Mouse (Mus musculus): ENCODE results near the gene Camk2n2. TPM values are rescaled to one million over a fixed set of nuclear protein-coding genes. Genes with fewer than 3 reads are reported as not detected.

The Camk2n2 gene
- polyA plus RNA-seq, 1 experiment from 2014 or later, result 2.1 TPM

- no peak overlapping the region for H3K27ac ChIP-seq (ENCODE audit: low read length)
- H3K27me3 ChIP-seq (ENCODE audit: control insufficient read depth, insufficient read depth, low read length), result no peaks in the 10 kb centered on the region
- no peaks in the 10 kb centered on the region for H3K4me1 ChIP-seq (ENCODE audit: control insufficient read depth, insufficient read depth, low read length)
- no peaks in the 10 kb centered on the region for H3K9me3 ChIP-seq (ENCODE audit: control insufficient read depth, low read depth, low read length)
- H3K4me2 ChIP-seq (replicated peaks; ENCODE audit: low read depth, low read length), result no peak overlapping the region
- no peak overlapping the region for H3K4me3 ChIP-seq (ENCODE audit: low read depth, low read length)
- 2% methylated on average over 8 of the region's 8 CpGs for WGBS
- peak; percentile 46 for ATAC-seq (ENCODE audit: insufficient number of reproducible peaks, insufficient read depth, low FRiP score, low read depth)
- no peak overlapping the region for H3K9ac ChIP-seq (replicated peaks; ENCODE audit: low read depth, low read length)
- no peaks in the 10 kb centered on the region for H3K36me3 ChIP-seq (ENCODE audit: control insufficient read depth, insufficient read depth, low read length)
Observed at GRCm38 (mm10) chr16:20642161-20642560, 21.1 kb upstream of the Camk2n2 start.

GRCm38 (mm10) chr16:20638367-20638766 is 17.3 kb upstream of the Camk2n2 start:
- H3K4me1 ChIP-seq (ENCODE audit: control insufficient read depth, insufficient read depth, low read length), result no peaks in the 10 kb centered on the region
- no peaks in the 10 kb centered on the region for H3K36me3 ChIP-seq (ENCODE audit: control insufficient read depth, insufficient read depth, low read length)
- WGBS, result 82% methylated on average over 8 of the region's 8 CpGs
- H3K4me3 ChIP-seq (ENCODE audit: low read depth, low read length), result no peak overlapping the region
- no peak overlapping the region for H3K4me2 ChIP-seq (replicated peaks; ENCODE audit: low read depth, low read length)
- H3K27ac ChIP-seq (ENCODE audit: low read length), result no peak overlapping the region
- no peaks in the 10 kb centered on the region for H3K27me3 ChIP-seq (ENCODE audit: control insufficient read depth, insufficient read depth, low read length)
- no peaks in the 10 kb centered on the region for H3K9me3 ChIP-seq (ENCODE audit: control insufficient read depth, low read depth, low read length)
- ATAC-seq (ENCODE audit: insufficient number of reproducible peaks, insufficient read depth, low FRiP score, low read depth), result no peak
- H3K9ac ChIP-seq (replicated peaks; ENCODE audit: low read depth, low read length), result no peak overlapping the region

GRCm38 (mm10) chr16:20637410-20637809 is 16.3 kb upstream of the Camk2n2 start:
- no peak overlapping the region for H3K4me3 ChIP-seq (ENCODE audit: low read depth, low read length)
- no peaks in the 10 kb centered on the region for H3K9me3 ChIP-seq (ENCODE audit: control insufficient read depth, low read depth, low read length)
- H3K36me3 ChIP-seq (ENCODE audit: control insufficient read depth, insufficient read depth, low read length), result no peaks in the 10 kb centered on the region
- no peak overlapping the region for H3K9ac ChIP-seq (replicated peaks; ENCODE audit: low read depth, low read length)
- H3K4me2 ChIP-seq (replicated peaks; ENCODE audit: low read depth, low read length), result no peak overlapping the region
- H3K27ac ChIP-seq (ENCODE audit: low read length), result no peak overlapping the region
- no peaks in the 10 kb centered on the region for H3K4me1 ChIP-seq (ENCODE audit: control insufficient read depth, insufficient read depth, low read length)
- 72% methylated on average over 8 of the region's 8 CpGs for WGBS
- ATAC-seq (ENCODE audit: insufficient number of reproducible peaks, insufficient read depth, low FRiP score, low read depth), result no peak; the same call in 1 of the 2 replicates
- no peaks in the 10 kb centered on the region for H3K27me3 ChIP-seq (ENCODE audit: control insufficient read depth, insufficient read depth, low read length)

- ATAC-seq (ENCODE audit: insufficient number of reproducible peaks, insufficient read depth, low FRiP score, low read depth), result no peak
- Histone ChIP-seq H3K4me3 (ENCODE audit: low read depth, low read length) (peak within 1 kb of the TSS; percentile 46), H3K9ac (replicated peaks; ENCODE audit: low read depth, low read length) (peak within 1 kb of the TSS; percentile 38), H3K27ac (ENCODE audit: low read length) (no peak within 1 kb of the TSS), H3K27me3 (ENCODE audit: control insufficient read depth, insufficient read depth, low read length) (0 out of 2 replicates have a peak, but pooled peaks cover 3% of the 10 kb centered on the region), H3K9me3 (ENCODE audit: control insufficient read depth, low read depth, low read length) (no peaks in the 10 kb centered on the region), H3K36me3 (ENCODE audit: control insufficient read depth, insufficient read depth, low read length) (no peaks in the 10 kb centered on the region), H3K4me1 (ENCODE audit: control insufficient read depth, insufficient read depth, low read length) (no peaks in the 10 kb centered on the region), H3K4me2 (replicated peaks; ENCODE audit: low read depth, low read length) (peak within 1 kb of the TSS; percentile 85)
- 7% methylated on average over 52 of the region's 54 CpGs for WGBS
Observed at GRCm38 (mm10) chr16:20629731-20630634, 8.9 kb upstream of the Camk2n2 start, which contains the start of gene Ece2. Ece2 (plus strand) TSS chr16:20629828.

GRCm38 (mm10) chr16:20628871-20629391 is 7.8 kb upstream of the Camk2n2 start:
- Histone ChIP-seq H3K4me1 (ENCODE audit: control insufficient read depth, insufficient read depth, low read length) (no peaks in the 10 kb centered on the region), H3K27me3 (ENCODE audit: control insufficient read depth, insufficient read depth, low read length) (0 out of 2 replicates have a peak, but pooled peaks cover 3% of the 10 kb centered on the region), H3K9ac (replicated peaks; ENCODE audit: low read depth, low read length) (no peak overlapping the region), H3K36me3 (ENCODE audit: control insufficient read depth, insufficient read depth, low read length) (no peaks in the 10 kb centered on the region), H3K4me3 (ENCODE audit: low read depth, low read length) (no peak overlapping the region), H3K27ac (ENCODE audit: low read length) (no peak overlapping the region), H3K9me3 (ENCODE audit: control insufficient read depth, low read depth, low read length) (no peaks in the 10 kb centered on the region), H3K4me2 (replicated peaks; ENCODE audit: low read depth, low read length) (no peak overlapping the region)
- no peak for ATAC-seq (ENCODE audit: insufficient number of reproducible peaks, insufficient read depth, low FRiP score, low read depth)
- 54% methylated on average over 11 of the region's 11 CpGs for WGBS

GRCm38 (mm10) chr16:20623211-20623610 is 2.1 kb upstream of the Camk2n2 start:
- Histone ChIP-seq H3K4me2 (replicated peaks; ENCODE audit: low read depth, low read length) (no peak overlapping the region), H3K9me3 (ENCODE audit: control insufficient read depth, low read depth, low read length) (no peaks in the 10 kb centered on the region), H3K27ac (ENCODE audit: low read length) (no peak overlapping the region), H3K36me3 (ENCODE audit: control insufficient read depth, insufficient read depth, low read length) (no peaks in the 10 kb centered on the region), H3K4me3 (ENCODE audit: low read depth, low read length) (no peak overlapping the region), H3K4me1 (ENCODE audit: control insufficient read depth, insufficient read depth, low read length) (peaks cover 8% of the 10 kb centered on the region; the same call in 1 of the 2 replicates), H3K27me3 (ENCODE audit: control insufficient read depth, insufficient read depth, low read length) (peaks cover 12% of the 10 kb centered on the region), H3K9ac (replicated peaks; ENCODE audit: low read depth, low read length) (no peak overlapping the region)
- ATAC-seq (ENCODE audit: insufficient number of reproducible peaks, insufficient read depth, low FRiP score, low read depth), result no peak
- 43% methylated on average over 2 of the region's 2 CpGs for WGBS

- H3K36me3 ChIP-seq (ENCODE audit: control insufficient read depth, insufficient read depth, low read length), result no peaks in the 10 kb centered on the region
- WGBS, result under 1% methylated on average over 37 of the region's 37 CpGs
- H3K9me3 ChIP-seq (ENCODE audit: control insufficient read depth, low read depth, low read length), result no peaks in the 10 kb centered on the region
- H3K9ac ChIP-seq (replicated peaks; ENCODE audit: low read depth, low read length), result peak overlapping the region; percentile 53
- H3K4me3 ChIP-seq (ENCODE audit: low read depth, low read length), result peak overlapping the region; percentile 65
- H3K4me2 ChIP-seq (replicated peaks; ENCODE audit: low read depth, low read length), result peak overlapping the region; percentile 98
- peaks cover 12% of the 10 kb centered on the region for H3K27me3 ChIP-seq (ENCODE audit: control insufficient read depth, insufficient read depth, low read length)
- peak; percentile 54 for ATAC-seq (ENCODE audit: insufficient number of reproducible peaks, insufficient read depth, low FRiP score, low read depth)
- H3K27ac ChIP-seq (ENCODE audit: low read length), result 0 out of 2 replicates have a peak overlapping the region, but pooled peaks have one; percentile 52
- H3K4me1 ChIP-seq (ENCODE audit: control insufficient read depth, insufficient read depth, low read length), result peaks cover 8% of the 10 kb centered on the region; the same call in 1 of the 2 replicates
Observed at GRCm38 (mm10) chr16:20621991-20622685, 1.1 kb upstream of the Camk2n2 start.

- Histone ChIP-seq H3K4me2 (replicated peaks; ENCODE audit: low read depth, low read length) (peak overlapping the region; percentile 98), H3K4me1 (ENCODE audit: control insufficient read depth, insufficient read depth, low read length) (peaks cover 8% of the 10 kb centered on the region; the same call in 1 of the 2 replicates), H3K36me3 (ENCODE audit: control insufficient read depth, insufficient read depth, low read length) (no peaks in the 10 kb centered on the region), H3K27ac (ENCODE audit: low read length) (no peak overlapping the region), H3K9ac (replicated peaks; ENCODE audit: low read depth, low read length) (no peak overlapping the region), H3K27me3 (ENCODE audit: control insufficient read depth, insufficient read depth, low read length) (peaks cover 12% of the 10 kb centered on the region), H3K9me3 (ENCODE audit: control insufficient read depth, low read depth, low read length) (no peaks in the 10 kb centered on the region), H3K4me3 (ENCODE audit: low read depth, low read length) (peak overlapping the region; percentile 65)
- under 1% methylated on average over 32 of the region's 32 CpGs for WGBS
- no peak for ATAC-seq (ENCODE audit: insufficient number of reproducible peaks, insufficient read depth, low FRiP score, low read depth)
Observed at GRCm38 (mm10) chr16:20620751-20621190, 316 bp downstream of the Camk2n2 start.
